Mouse (Mus musculus) embryonic facial prominence, embryonic 14.5 days (tissue): Measurements from ENCODE around the gene S100a16. TPM values are rescaled to one million over a fixed set of nuclear protein-coding genes. Genes with fewer than 3 reads are reported as not detected.

Experiments
- ATAC-seq: fragments of 200-750 bp; cut with Nextera tagmentation; 2 replicates; pipeline ENCODE4 v1.8.0; 2017; ENCODE audit warnings: low read depth, moderate number of reproducible peaks, moderate TSS enrichment
- DNase-seq: peaks from one replicate; pipeline ENCODE4 v3.0.0-alpha.2; 2015; ENCODE audit warnings: low spot score
- H3K27ac ChIP-seq: fragments of 300-500 bp; sonication (generic); replicated peaks from 2 replicates; pipeline ENCODE4 v1.5.1; 2014; ENCODE audit warnings: low read depth, mild to moderate bottlenecking, low read length, moderate library complexity
- H3K27me3 ChIP-seq: fragments of 300-500 bp; sonication (generic); replicated peaks from 2 replicates; pipeline ENCODE4 v1.6.1; 2014; ENCODE audit warnings: low read length; ENCODE audit not compliant: control insufficient read depth, insufficient read depth
- H3K36me3 ChIP-seq: fragments of 300-500 bp; sonication (generic); 2 replicates; pipeline ENCODE4 v1.6.1; 2014; ENCODE audit warnings: low read length, mixed read lengths; ENCODE audit not compliant: control insufficient read depth, insufficient read depth
- H3K4me1 ChIP-seq: fragments of 300-500 bp; sonication (generic); 2 replicates; pipeline ENCODE4 v1.6.1; 2014; ENCODE audit warnings: antibody characterized with exemption, low read length; ENCODE audit not compliant: control insufficient read depth, insufficient read depth
- H3K4me2 ChIP-seq: fragments of 300-500 bp; sonication (generic); 2 replicates; pipeline ENCODE4 v1.6.1; 2014; ENCODE audit warnings: low read depth, mild to moderate bottlenecking, low read length, moderate library complexity, mixed read lengths
- H3K4me3 ChIP-seq: fragments of 300-500 bp; sonication (generic); 2 replicates; pipeline ENCODE4 v1.5.1; 2014; ENCODE audit warnings: low read depth, mild to moderate bottlenecking, low read length
- H3K9ac ChIP-seq: fragments of 300-500 bp; sonication (generic); 2 replicates; pipeline ENCODE4 v1.6.1; 2014; ENCODE audit warnings: low read depth, mild to moderate bottlenecking, low read length, moderate library complexity, mixed read lengths
- H3K9me3 ChIP-seq: fragments of 300-500 bp; sonication (generic); 2 replicates; pipeline ENCODE4 v1.6.1; 2016; ENCODE audit warnings: low read length; ENCODE audit not compliant: control insufficient read depth
- WGBS: fragments of 180-500 bp; shearing (Covaris S2); extraction: QIAGEN DNeasy Blood & Tissue Kit; methylation state at CpG from one replicate; pipeline ENCODE4 v1.1.7; 2014; 5-methylcytosine and 5-hydroxymethylcytosine counted together
- polyA plus RNA-seq: library from polyadenylated mRNA; unstranded; fragments of >200 nt; fragmentation: Nextera tagmentation; extraction: Ambion mirVana; gene quantifications from 2 replicates; pipeline ENCODE4 v1.2.1, GENCODE M21; 2014

The S100a16 gene
- polyA plus RNA-seq, 1 experiment from 2014 or later, result 201 TPM

DNA sequence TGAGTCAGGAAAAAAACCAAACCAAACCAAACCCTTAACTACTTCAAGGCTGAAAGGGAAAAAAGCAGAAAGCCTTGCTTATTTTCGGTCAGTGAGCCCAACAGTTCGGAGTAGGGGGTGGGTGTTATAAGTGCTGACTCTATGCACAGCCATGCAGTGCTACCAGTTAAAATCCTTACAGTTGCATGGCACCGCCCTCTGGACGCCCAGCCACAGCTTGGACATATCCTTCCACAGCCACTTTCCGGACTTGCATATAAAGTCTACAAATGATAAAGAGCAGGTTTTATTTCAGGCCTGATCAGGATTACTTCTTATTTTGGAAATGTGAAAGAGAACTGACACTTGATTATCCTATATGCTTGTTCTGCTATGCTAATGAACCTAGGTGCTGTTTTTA is 31.8 kb upstream of the S100a16 start:
- no peak for ATAC-seq
- Histone ChIP-seq H3K9me3 (no peaks in the 10 kb centered on the region), H3K27me3 (no peaks in the 10 kb centered on the region), H3K4me3 (no peak overlapping the region), H3K4me1 (peaks cover 10% of the 10 kb centered on the region; the same call in 1 of the 2 replicates), H3K4me2 (no peak overlapping the region), H3K27ac (no peak overlapping the region), H3K9ac (no peak overlapping the region), H3K36me3 (peaks cover 73% of the 10 kb centered on the region)
- 92% methylated on average over 5 of the region's 5 CpGs for WGBS
- DNase-seq, result no peak

DNA sequence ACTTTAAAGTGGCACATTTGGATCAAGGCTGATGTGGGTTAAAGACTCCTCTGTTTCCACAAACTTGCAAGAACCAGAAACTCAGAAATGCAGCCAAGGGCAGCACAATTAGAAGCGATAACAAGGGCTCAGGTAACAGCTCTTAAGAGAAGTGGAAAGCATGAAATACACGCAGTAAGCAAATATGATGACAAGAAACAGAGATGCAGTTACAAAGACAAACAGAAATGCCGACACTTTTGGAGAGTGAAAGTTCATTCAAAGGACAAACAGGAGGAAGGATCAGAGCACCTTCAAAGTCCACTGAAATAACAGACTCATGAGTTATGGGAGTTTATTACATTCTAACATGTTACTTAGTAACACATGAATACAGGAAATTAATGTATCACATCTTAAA is 30.7 kb upstream of the S100a16 start:
- DNase-seq (no peak), ATAC-seq (no peak)
- H3K4me1 ChIP-seq, result peaks cover 10% of the 10 kb centered on the region; the same call in 1 of the 2 replicates
- H3K4me2 ChIP-seq, result no peak overlapping the region
- peaks cover 63% of the 10 kb centered on the region for H3K36me3 ChIP-seq
- H3K27ac ChIP-seq, result no peak overlapping the region
- H3K9me3 ChIP-seq, result no peaks in the 10 kb centered on the region
- H3K9ac ChIP-seq, result no peak overlapping the region
- no peak overlapping the region for H3K4me3 ChIP-seq
- no peaks in the 10 kb centered on the region for H3K27me3 ChIP-seq
- WGBS, result 85% methylated on average over 3 of the region's 3 CpGs

DNA sequence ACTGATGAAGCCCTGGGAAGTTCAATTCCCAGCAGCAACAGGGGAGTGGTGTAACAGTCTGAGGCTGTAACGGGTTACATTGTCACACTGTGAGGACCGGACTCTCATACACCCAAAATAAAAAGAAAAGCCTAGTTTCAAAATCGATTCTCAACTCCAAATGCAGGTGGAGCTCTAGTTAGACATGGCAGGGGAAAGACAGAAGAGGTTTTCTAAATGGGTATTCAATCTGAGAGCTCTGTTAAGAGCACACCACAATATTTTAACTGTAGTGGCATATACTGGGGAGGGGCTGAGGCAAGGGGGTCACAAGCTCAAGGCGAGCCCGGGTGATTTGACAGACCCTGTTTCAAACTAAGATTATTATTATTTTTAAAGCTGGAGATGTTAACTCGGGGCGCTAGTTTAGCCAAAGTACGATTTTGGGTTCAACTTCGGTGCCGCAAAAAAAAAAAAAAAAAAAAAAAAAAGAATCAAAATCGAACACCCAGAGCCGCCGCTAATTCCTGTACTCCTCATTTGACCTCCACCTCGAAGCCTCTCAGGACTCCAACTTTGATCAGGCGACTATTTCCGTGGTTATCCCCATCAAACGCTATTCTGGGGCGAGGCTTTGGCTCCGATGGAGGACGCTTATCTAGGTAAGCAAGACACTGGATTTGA is 28.6 kb upstream of the S100a16 start:
- WGBS, result 3% methylated on average over 20 of the region's 20 CpGs
- H3K36me3 ChIP-seq, result peaks cover 43% of the 10 kb centered on the region
- DNase-seq (no peak), ATAC-seq (peak; percentile 3; the same call in 1 of the 2 replicates)
- H3K4me1 ChIP-seq, result peaks cover 10% of the 10 kb centered on the region; the same call in 1 of the 2 replicates
- peak overlapping the region; percentile 99 for H3K9ac ChIP-seq
- no peaks in the 10 kb centered on the region for H3K9me3 ChIP-seq
- peak overlapping the region; percentile 94 for H3K27ac ChIP-seq
- peaks cover 5% of the 10 kb centered on the region; the same call in 1 of the 2 replicates for H3K27me3 ChIP-seq
- H3K4me3 ChIP-seq, result peak overlapping the region; percentile 95
- H3K4me2 ChIP-seq, result peak overlapping the region; percentile 64

DNA sequence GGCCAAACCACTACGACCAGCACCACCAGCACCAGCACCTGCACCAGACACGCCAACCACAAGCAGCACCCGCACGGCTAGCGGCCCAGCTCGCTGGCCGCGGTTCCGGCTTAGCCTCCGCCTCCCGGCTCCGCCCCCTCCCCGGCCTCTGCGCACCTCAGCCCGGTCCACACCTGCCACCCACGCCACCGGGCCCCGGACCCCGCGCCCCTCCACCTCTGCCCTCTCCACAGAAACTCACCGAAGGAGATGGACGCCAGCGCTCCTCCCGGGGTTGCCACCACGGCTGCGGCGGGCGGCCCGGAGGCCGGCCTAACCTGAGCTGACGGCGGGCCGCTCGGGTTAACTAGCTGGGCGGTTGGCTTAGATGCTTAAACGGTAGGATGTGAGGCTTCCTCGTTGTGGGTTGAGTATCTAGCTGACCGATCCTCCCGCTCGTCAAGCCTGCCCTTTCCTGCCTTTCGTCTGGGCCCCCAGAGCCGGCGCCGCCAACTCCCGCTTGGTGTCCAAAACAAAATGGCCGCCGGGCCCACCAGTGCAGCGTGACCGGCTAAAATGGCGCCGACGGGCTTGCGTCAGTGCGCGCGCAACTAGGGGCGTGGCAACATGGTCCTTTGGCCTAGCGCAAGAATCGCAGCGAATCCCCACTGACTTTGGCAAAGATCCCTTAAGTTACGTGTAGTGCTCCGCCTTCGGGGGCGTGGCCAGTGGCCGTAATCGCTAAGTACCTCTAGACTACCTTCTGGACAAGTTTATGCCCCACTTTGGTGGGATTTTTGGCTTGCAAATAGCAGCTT is 27.9 kb upstream of the S100a16 start, which contains the start of gene Chtop:
TSS of gene Chtop (minus strand) at position 549 of the 797 bp plus-strand sequence.
- Histone ChIP-seq H3K27me3 (peaks cover 6% of the 10 kb centered on the region; the same call in 1 of the 2 replicates), H3K4me2 (peak within 1 kb of the TSS; percentile 64), H3K9me3 (no peaks in the 10 kb centered on the region), H3K27ac (peak within 1 kb of the TSS; percentile 94), H3K4me3 (peak within 1 kb of the TSS; percentile 95), H3K9ac (peak within 1 kb of the TSS; percentile 99), H3K36me3 (peaks cover 36% of the 10 kb centered on the region), H3K4me1 (peaks cover 14% of the 10 kb centered on the region; the same call in 1 of the 2 replicates)
- WGBS, result under 1% methylated on average over 49 of the region's 66 CpGs
- DNase-seq (peak; percentile 99), ATAC-seq (peak; percentile 92)

DNA sequence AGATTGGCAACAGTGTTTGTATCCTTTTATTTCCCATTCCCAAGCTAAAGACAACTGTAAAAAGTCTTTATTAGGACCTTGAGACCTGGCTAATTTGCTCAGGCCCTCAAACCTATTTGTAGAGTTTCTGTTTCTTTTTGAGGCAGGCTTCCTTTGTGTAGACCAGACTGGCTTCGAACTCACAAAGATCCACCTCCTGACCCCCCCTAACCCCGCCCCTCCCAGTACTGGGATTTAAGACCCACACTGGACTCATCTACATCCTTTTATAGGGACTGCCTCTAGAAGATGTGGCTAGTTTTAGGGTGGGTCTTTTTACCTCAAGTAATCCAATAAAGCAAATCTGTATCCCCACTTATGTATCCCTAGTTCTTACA is 27.3 kb upstream of the S100a16 start:
- Histone ChIP-seq H3K27me3 (peaks cover 6% of the 10 kb centered on the region; the same call in 1 of the 2 replicates), H3K9ac (no peak overlapping the region), H3K36me3 (peaks cover 30% of the 10 kb centered on the region), H3K4me2 (peak overlapping the region; percentile 64), H3K27ac (peak overlapping the region; percentile 74; the same call in 1 of the 2 replicates), H3K9me3 (no peaks in the 10 kb centered on the region), H3K4me1 (peaks cover 15% of the 10 kb centered on the region; the same call in 1 of the 2 replicates), H3K4me3 (peak overlapping the region; percentile 95)
- ATAC-seq (no peak), DNase-seq (no peak)
- WGBS, result 27% methylated on average over 2 of the region's 2 CpGs

DNA sequence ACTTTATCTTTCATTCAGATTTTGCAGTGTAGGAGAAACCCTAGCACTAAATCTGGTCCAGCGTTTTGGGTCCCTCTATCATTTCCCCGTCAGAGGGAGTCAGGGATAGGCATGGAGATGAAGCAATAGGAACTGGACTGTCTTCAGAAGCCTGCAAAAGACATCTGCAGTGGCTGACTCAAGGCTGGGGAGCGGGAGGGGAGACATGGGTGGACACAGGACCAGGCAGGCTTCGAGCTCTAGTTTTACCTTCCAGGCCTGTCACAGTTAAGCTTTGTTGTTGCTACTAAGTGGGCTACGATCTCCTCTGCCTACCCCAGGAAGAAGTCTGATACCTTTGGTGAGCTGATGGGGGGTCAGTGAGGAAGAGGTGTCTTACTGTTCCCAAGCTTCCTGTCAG is 24.8 kb upstream of the S100a16 start:
- no peak overlapping the region for H3K4me3 ChIP-seq
- ATAC-seq, result no peak
- 80% methylated on average over 5 of the region's 5 CpGs for WGBS
- DNase-seq, result no peak
- no peaks in the 10 kb centered on the region for H3K9me3 ChIP-seq
- H3K4me2 ChIP-seq, result no peak overlapping the region
- H3K27me3 ChIP-seq, result peaks cover 6% of the 10 kb centered on the region; the same call in 1 of the 2 replicates
- peaks cover 24% of the 10 kb centered on the region for H3K4me1 ChIP-seq
- H3K9ac ChIP-seq, result no peak overlapping the region
- no peak overlapping the region for H3K27ac ChIP-seq
- H3K36me3 ChIP-seq, result peaks cover 4% of the 10 kb centered on the region

DNA sequence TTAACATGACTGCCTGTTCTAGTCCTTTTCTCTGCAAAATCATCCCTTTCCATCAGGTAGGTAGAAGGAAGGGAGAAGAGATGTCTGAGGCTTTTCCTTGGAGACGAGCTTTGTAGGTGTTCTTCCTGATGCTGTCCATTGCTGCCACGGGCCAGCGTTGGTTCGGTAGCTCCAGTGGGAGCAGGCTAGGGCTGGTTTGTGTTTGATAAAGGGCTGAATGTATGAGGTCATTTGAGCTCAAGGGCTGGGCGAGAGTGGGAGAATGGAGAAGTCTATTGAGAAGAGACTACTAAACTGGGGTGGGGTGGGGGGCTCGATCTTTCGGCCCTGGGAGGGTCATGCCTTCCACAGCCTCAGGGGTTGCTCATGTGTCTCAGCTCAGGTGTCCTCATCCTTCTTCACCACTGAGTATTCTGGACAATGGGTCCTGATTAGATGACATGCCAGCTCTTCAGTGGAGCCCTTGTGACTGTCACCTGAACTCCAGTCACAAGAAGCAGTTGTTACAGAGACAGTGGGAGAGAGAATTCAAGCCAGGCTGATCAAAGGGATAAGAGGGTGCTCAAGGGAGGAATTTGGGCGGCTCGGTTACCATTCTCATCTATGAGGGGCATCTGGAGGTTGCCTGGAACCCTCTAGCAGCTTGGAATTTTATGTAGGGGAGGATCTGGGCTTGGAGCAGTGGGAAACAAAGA is 24.0 kb upstream of the S100a16 start:
- peaks cover 16% of the 10 kb centered on the region for H3K4me1 ChIP-seq
- ATAC-seq (no peak), DNase-seq (no peak)
- no peak overlapping the region for H3K4me3 ChIP-seq
- H3K36me3 ChIP-seq, result no peaks in the 10 kb centered on the region
- WGBS, result 74% methylated on average over 9 of the region's 9 CpGs
- H3K27ac ChIP-seq, result no peak overlapping the region
- no peak overlapping the region for H3K9ac ChIP-seq
- no peaks in the 10 kb centered on the region for H3K9me3 ChIP-seq
- H3K4me2 ChIP-seq, result peak overlapping the region; percentile 5; the same call in 1 of the 2 replicates
- H3K27me3 ChIP-seq, result peaks cover 6% of the 10 kb centered on the region; the same call in 1 of the 2 replicates
